Mouse (Mus musculus): ENCODE measurements around the gene Kcnq1.

GRCm38 (mm10) chr7:143132815-143133214 lies 26.7 kb downstream of the Kcnq1 start:
- TF ChIP-seq EP300 (IDR thresholded peaks at IDR 0.05; ENCODE audit: low read depth in 1 of 2, low read length in 2 of 2) (no peak), CTCF (IDR thresholded peaks at IDR 0.05 in 2 of 3, conservative IDR thresholded peaks at IDR 0.05 in 1 of 3; ENCODE audit: control insufficient read depth in 1 of 3, insufficient read depth in 1 of 3, low read depth in 2 of 3, low read length in 3 of 3, poor library complexity in 1 of 3, severe bottlenecking in 1 of 3) (no peak), ZKSCAN1 (IDR thresholded peaks at IDR 0.05; ENCODE audit: low read depth, low read length) (no peak)

Measured in MEL (cell line).